Mouse (Mus musculus) left cerebral cortex, adult 2 months (tissue): Measurements from ENCODE around the gene Pla2g1b. TPM values are rescaled to one million over a fixed set of nuclear protein-coding genes. Genes with fewer than 3 reads are reported as not detected.

ENCODE experiments used
- DNase-seq, 2 experiments: peaks; one replicate each; pipeline ENCODE4 v3.0.0; 2021 to 2022; ENCODE audit warnings: low spot score in 2 of 2, mixed read lengths in 1 of 2; ENCODE audit errors: extremely low spot score in 1 of 2
- H3K27ac ChIP-seq: fragments of 200-600 bp; 2 replicates; pipeline ENCODE4 v1.8.1; 2022
- H3K4me3 ChIP-seq: fragments of 200-600 bp; 2 replicates; pipeline ENCODE4 v1.8.1; 2022
- CTCF ChIP-seq: fragments of 200-600 bp; IDR thresholded peaks from 2 replicates; pipeline ENCODE4 v1.8.1; 2022; ENCODE audit warnings: antibody characterized with exemption, mild to moderate bottlenecking, moderate library complexity
- intact Hi-C: fragments of 180-260 bp; cut with DNase I; formaldehyde crosslinking; loops from one replicate; pipeline ENCODE4 v1.15.1; 2025
- total RNA-seq, 2 experiments: library from RNA; stranded (reverse); gene quantifications; 2 replicates each; pipeline ENCODE4 v1.2.3; 2021

Gene Pla2g1b
- total RNA-seq, 2 experiments from 2014 or later: not detected

- no peak overlapping the region for H3K4me3 ChIP-seq
- no peak for TF ChIP-seq CTCF
- H3K27ac ChIP-seq: no peak overlapping the region
- DNase-seq: no peak
- intact Hi-C loops: no loop called here
These were observed 15.4 kb upstream of the Pla2g1b start for GRCm38 (mm10) chr5:115450410-115451317.

- Histone ChIP-seq H3K4me3 (no peak overlapping the region), H3K27ac (no peak overlapping the region)
- intact Hi-C loops: no loop called here
- TF ChIP-seq CTCF: no peak
- DNase-seq: no peak
These were observed 11.5 kb upstream of the Pla2g1b start for GRCm38 (mm10) chr5:115454422-115455090.

GRCm38 (mm10) chr5:115455838-115456237 is 10.2 kb upstream of the Pla2g1b start:
- intact Hi-C loops: no loop called here
- TF ChIP-seq CTCF: no peak
- H3K27ac ChIP-seq: no peak overlapping the region
- no peak overlapping the region for H3K4me3 ChIP-seq
- no peak for DNase-seq

- no peak for DNase-seq
- Histone ChIP-seq H3K4me3 (no peak overlapping the region), H3K27ac (no peak overlapping the region)
- TF ChIP-seq CTCF: no peak
- intact Hi-C loops: no loop called here
These were observed 7.1 kb upstream of the Pla2g1b start for GRCm38 (mm10) chr5:115458918-115459317.

GRCm38 (mm10) chr5:115464408-115465115 is 1.5 kb upstream of the Pla2g1b start:
- Histone ChIP-seq H3K27ac (no peak overlapping the region), H3K4me3 (no peak overlapping the region)
- no peak for TF ChIP-seq CTCF
- no peak for DNase-seq
- intact Hi-C loops: no loop called here

GRCm38 (mm10) chr5:115469791-115470190 is 3.7 kb downstream of the Pla2g1b start:
- DNase-seq: no peak
- TF ChIP-seq CTCF: no peak
- H3K27ac ChIP-seq: no peak overlapping the region

GRCm38 (mm10) chr5:115470766-115471531 is 4.9 kb downstream of the Pla2g1b start:
- TF ChIP-seq CTCF: peak; percentile 91
- Histone ChIP-seq H3K4me3 (no peak overlapping the region), H3K27ac (no peak overlapping the region)
- intact Hi-C loops: no loop called here
- peak in 1 of 2 experiments; percentile 53 for DNase-seq

More at GRCm38 (mm10) chr5:115469791-115470190, 3.7 kb downstream of the Pla2g1b start:
- no peak overlapping the region for H3K4me3 ChIP-seq
- intact Hi-C loops: no loop called here

GRCm38 (mm10) chr5:115473191-115473590 is 7.1 kb downstream of the Pla2g1b start:
- no peak; the same call in none of the 2 replicates for TF ChIP-seq CTCF
- no peak overlapping the region for H3K4me3 ChIP-seq
- DNase-seq: no peak
- no peak overlapping the region for H3K27ac ChIP-seq
- intact Hi-C loops: no loop called here

- no peak overlapping the region for H3K27ac ChIP-seq
- H3K4me3 ChIP-seq: no peak overlapping the region
- intact Hi-C loops: no loop called here
- no peak for DNase-seq
- no peak; the same call in 1 of the 2 replicates for TF ChIP-seq CTCF
These were observed 8.2 kb downstream of the Pla2g1b start for GRCm38 (mm10) chr5:115474174-115474828.

- intact Hi-C loops: no loop called here
- DNase-seq: peak in 1 of 2 experiments; percentile 38
- Histone ChIP-seq H3K4me3 (peak overlapping the region; percentile 28), H3K27ac (peak overlapping the region; percentile 48; the same call in 1 of the 2 replicates)
- TF ChIP-seq CTCF: no peak
These were observed 9.5 kb downstream of the Pla2g1b start for GRCm38 (mm10) chr5:115475337-115476106.
